Mouse (Mus musculus) cerebellum, adult 2 months (tissue): ENCODE measurements around the gene Olfr1364.

ENCODE experiments used
- CTCF ChIP-seq: fragments of 200-500 bp; IDR thresholded peaks from 2 replicates; pipeline ENCODE4 v1.5.1; 2011; ENCODE audit warnings: low read depth, mild to moderate bottlenecking, control low read depth, low read length, moderate library complexity, borderline replicate concordance; ENCODE audit not compliant: insufficient read depth
- POLR2A ChIP-seq: fragments of 200-500 bp; IDR thresholded peaks from 2 replicates; pipeline ENCODE4 v1.6.1; 2011; ENCODE audit warnings: low read length, control low read depth, borderline replicate concordance; ENCODE audit not compliant: insufficient read depth

GRCm38 (mm10) chr13:21530781-21531201 lies 50.8 kb downstream of the Olfr1364 start, which contains the start of gene Zkscan8:
- peak; percentile 55; the same call in 1 of the 2 replicates for TF ChIP-seq POLR2A
- no peak for TF ChIP-seq CTCF
